Mouse (Mus musculus) small intestine, adult 10 weeks (tissue): ENCODE results near the gene Gm5460. TPM values are rescaled to one million over a fixed set of nuclear protein-coding genes. Genes with fewer than 3 reads are reported as not detected.

Experiments used
- polyA plus RNA-seq: library from polyadenylated mRNA; stranded (reverse); fragments of 350-450 nt; fragmentation: Illumina TruSeq; extraction: RNeasy Lipid Tissue Mini Kit (QIAGEN cat#74804); gene quantifications from one replicate; pipeline ENCODE4 v1.2.3, GENCODE M21; 2014; ENCODE audit warnings: low replicate concordance

Gm5460 gene
- not detected for polyA plus RNA-seq

DNA sequence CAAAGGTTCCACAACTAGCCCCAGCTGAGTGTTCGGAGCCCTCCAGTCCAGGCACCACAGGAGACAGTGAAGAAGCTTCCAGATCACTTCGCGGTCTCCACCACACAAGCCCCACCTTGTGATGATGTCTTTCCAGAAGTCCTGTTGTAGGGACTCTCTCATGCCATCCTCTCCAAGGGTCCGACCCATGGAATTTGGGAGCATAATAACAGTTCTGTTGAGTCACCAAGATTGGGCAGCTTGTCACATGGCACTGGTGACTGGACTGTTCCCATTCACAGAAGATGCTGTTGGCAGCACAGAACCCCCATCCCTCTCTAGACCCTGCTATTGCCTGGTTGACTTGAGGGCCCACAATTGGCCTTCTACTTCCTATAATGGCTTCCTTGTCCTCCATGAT lies at the start of gene Gm5460:
TSS of gene Gm5460 (plus strand) at position 378 of the 400 bp plus-strand sequence.

GRCm38 (mm10) chr14:33978604-33979059 lies 37.9 kb upstream of the Gm5460 start, which contains the start of gene Zfp488:
TSS of gene Zfp488 (minus strand) at chr14:33978764.

GRCm38 (mm10) chr14:34015063-34015462 lies 1.5 kb upstream of the Gm5460 start, which contains the start of gene Gm30083:
TSS of gene Gm30083 (minus strand) at chr14:34015182.

GRCm38 (mm10) chr14:34052516-34052915 lies 36.0 kb downstream of the Gm5460 start, which contains the start of gene Antxrl:
TSS of gene Antxrl (plus strand) at chr14:34052707.

GRCm38 (mm10) chr14:34085731-34086130 lies 69.2 kb downstream of the Gm5460 start, which contains the start of gene Anxa8:
TSS of gene Anxa8 (plus strand) at chr14:34085981.

Other genes starting within 250 kb of the Gm5460 start
- 0.93 TPM for gene Gdf10, start 93.2 kb upstream of the Gm5460 start, polyA plus RNA-seq
- not detected for gene Gdf2, start 75.7 kb upstream of the Gm5460 start, polyA plus RNA-seq
- not detected for gene Rbp3, start 62.8 kb upstream of the Gm5460 start, polyA plus RNA-seq
- gene Zfp488, start 38.0 kb upstream of the Gm5460 start, polyA plus RNA-seq, result not detected
- gene Gm30083, start 1.6 kb upstream of the Gm5460 start, polyA plus RNA-seq, result not detected
- gene Antxrl, start 35.9 kb downstream of the Gm5460 start, polyA plus RNA-seq, result not detected
- not detected for gene Anxa8, start 69.2 kb downstream of the Gm5460 start, polyA plus RNA-seq
- gene A630023A22Rik, start 86.0 kb downstream of the Gm5460 start, polyA plus RNA-seq, result not detected
- not detected for gene Npy4r, start 135.7 kb downstream of the Gm5460 start, polyA plus RNA-seq
- 0.04 TPM for gene Gprin2, start 184.9 kb downstream of the Gm5460 start, polyA plus RNA-seq
- 0.48 TPM for gene Syt15, start 202.8 kb downstream of the Gm5460 start, polyA plus RNA-seq